Mouse (Mus musculus) gastrocnemius, adult 2 months (tissue): ENCODE results near the gene Kazn. TPM values are rescaled to one million over a fixed set of nuclear protein-coding genes. Genes with fewer than 3 reads are reported as not detected.

Experiments used
- DNase-seq: peaks from one replicate; pipeline ENCODE4 v3.0.0; 2022
- H3K27ac ChIP-seq: fragments of 200-600 bp; 2 replicates; pipeline ENCODE4 v1.8.1; 2022; ENCODE audit warnings: mild to moderate bottlenecking
- H3K4me3 ChIP-seq: fragments of 200-600 bp; 2 replicates; pipeline ENCODE4 v1.8.1; 2022; ENCODE audit warnings: mild to moderate bottlenecking, moderate library complexity
- CTCF ChIP-seq: fragments of 200-600 bp; IDR thresholded peaks from 2 replicates; pipeline ENCODE4 v1.8.1; 2022; ENCODE audit warnings: antibody characterized with exemption, mild to moderate bottlenecking, moderate library complexity
- intact Hi-C: fragments of 180-260 bp; cut with DNase I; formaldehyde crosslinking; loops from one replicate; pipeline ENCODE4 v1.15.1; 2025
- total RNA-seq, 2 experiments: library from RNA; stranded (reverse); gene quantifications; 2 replicates each; pipeline ENCODE4 v1.2.3; 2021

Gene Kazn
- total RNA-seq, 2 experiments from 2014 or later, result 1.5 to 2.3 TPM

DNA sequence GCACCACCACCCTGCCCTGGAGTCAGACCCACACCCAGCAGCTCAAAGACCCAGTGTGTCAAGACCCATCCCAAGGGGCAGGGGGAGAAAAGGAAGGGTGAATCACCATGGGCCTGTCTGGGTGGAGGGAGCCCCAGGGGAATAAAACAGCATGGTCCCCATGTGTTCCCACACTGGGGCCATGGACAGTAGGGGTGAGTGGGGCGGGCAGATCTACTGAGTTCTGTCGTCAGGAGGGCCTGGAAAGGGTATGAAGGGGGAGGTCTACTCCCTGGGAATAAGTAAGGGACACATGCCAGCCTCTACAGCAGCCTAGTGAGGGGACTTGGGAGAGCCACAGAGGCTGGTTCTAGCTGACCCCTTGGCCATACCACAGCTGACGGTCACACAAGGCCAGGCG is 57.6 kb downstream of the Kazn start:
- Histone ChIP-seq H3K27ac (no peak overlapping the region), H3K4me3 (no peak overlapping the region)
- TF ChIP-seq CTCF, result no peak
- intact Hi-C loops, result no loop called here
- no peak for DNase-seq

GRCm38 (mm10) chr4:142180874-142181273 is 58.3 kb downstream of the Kazn start:
- no peak for TF ChIP-seq CTCF
- no peak overlapping the region for H3K4me3 ChIP-seq
- no peak for DNase-seq
- H3K27ac ChIP-seq, result peak overlapping the region; percentile 80
- intact Hi-C loops, result no loop called here

DNA sequence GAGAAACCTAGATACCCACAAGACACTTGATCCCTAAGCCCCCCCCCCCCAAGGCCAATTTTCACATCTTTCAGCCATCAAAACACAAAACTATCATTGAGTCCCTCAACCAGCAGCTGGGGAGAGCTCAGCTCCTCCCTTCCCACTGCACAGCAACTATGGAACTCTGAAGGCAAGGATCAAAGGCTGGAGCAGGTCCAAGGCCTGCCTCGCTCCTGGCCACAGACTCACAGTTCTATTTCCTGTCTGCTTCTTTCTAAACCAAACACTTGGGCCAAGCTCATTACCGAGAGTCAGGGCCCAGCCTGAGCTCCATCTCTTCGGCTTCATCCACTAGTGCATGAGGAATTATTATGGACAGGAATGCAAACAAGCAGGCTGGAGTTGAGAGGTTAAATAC is 58.9 kb downstream of the Kazn start:
- peak; percentile 75 for DNase-seq
- peak overlapping the region; percentile 80 for H3K27ac ChIP-seq
- intact Hi-C loops, result no loop called here
- no peak for TF ChIP-seq CTCF
- H3K4me3 ChIP-seq, result no peak overlapping the region

GRCm38 (mm10) chr4:142179531-142179930 is 59.7 kb downstream of the Kazn start:
- TF ChIP-seq CTCF, result no peak
- Histone ChIP-seq H3K27ac (peak overlapping the region; percentile 80), H3K4me3 (peak overlapping the region; percentile 33)
- DNase-seq, result peak; percentile 73
- intact Hi-C loops, result no loop called here

- Histone ChIP-seq H3K4me3 (no peak overlapping the region), H3K27ac (no peak overlapping the region)
- intact Hi-C loops, result no loop called here
- no peak for TF ChIP-seq CTCF
- DNase-seq, result no peak
Measured at GRCm38 (mm10) chr4:142176732-142177131, 62.5 kb downstream of the Kazn start.

DNA sequence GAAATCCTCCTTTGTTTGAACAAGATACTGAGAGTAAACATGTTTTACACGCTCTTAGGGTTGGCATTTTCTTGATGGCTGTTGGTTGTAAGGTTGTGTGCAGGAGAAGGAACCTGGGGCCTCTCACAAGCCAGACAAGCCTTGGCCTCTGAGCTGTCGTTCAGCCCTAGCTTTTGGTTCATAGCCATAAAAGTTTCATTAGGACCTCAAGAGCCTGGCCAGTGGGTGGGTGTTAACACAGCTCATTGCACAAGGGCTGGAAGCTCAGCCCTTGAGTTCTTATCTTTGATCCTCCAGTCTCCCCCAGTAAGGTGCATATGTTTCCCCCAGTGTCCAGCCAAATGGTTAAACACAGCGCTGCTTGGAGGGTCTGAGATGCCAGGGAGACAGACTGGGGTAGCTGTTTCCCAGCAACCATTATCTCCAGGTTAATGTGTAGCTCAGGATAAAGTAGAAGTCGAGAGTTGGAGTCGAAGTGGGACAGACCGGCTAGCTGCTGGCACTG is 65.2 kb downstream of the Kazn start:
- no peak for TF ChIP-seq CTCF
- intact Hi-C loops, result no loop called here
- Histone ChIP-seq H3K27ac (peak overlapping the region; percentile 65; the same call in 1 of the 2 replicates), H3K4me3 (no peak overlapping the region)
- DNase-seq, result no peak

DNA sequence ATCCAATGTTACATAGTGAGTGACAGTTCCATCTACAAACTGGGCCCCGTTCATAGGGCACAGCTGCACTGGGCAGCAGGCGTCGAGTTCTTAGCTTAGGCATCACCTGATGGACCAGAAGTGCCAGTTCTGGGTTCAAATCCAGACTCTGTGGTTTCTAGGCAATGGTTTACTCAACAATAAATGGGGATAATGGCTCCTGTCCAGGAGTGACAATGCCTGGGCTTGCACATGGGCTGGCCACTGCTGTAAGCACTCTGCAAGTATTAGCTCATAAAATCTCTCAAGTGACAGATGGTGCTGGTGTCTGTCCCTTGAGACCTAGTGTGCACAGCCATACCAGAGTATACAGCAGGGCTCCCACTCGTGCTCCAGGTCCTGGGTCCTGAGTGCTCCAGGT is 66.3 kb downstream of the Kazn start:
- intact Hi-C loops, result no loop called here
- no peak overlapping the region for H3K4me3 ChIP-seq
- DNase-seq, result no peak
- TF ChIP-seq CTCF, result no peak
- H3K27ac ChIP-seq, result peak overlapping the region; percentile 65

- intact Hi-C loops, result no loop called here
- no peak for TF ChIP-seq CTCF
- Histone ChIP-seq H3K4me3 (peak overlapping the region; percentile 40; the same call in 1 of the 2 replicates), H3K27ac (peak overlapping the region; percentile 65)
- DNase-seq, result no peak
Measured at GRCm38 (mm10) chr4:142171788-142172497, 67.3 kb downstream of the Kazn start.

GRCm38 (mm10) chr4:142170882-142171768 is 68.1 kb downstream of the Kazn start:
- intact Hi-C loops, result no loop called here
- no peak for TF ChIP-seq CTCF
- Histone ChIP-seq H3K4me3 (peak overlapping the region; percentile 40), H3K27ac (peak overlapping the region; percentile 65)
- peak; percentile 75 for DNase-seq

GRCm38 (mm10) chr4:142169636-142170035 is 69.6 kb downstream of the Kazn start:
- Histone ChIP-seq H3K4me3 (no peak overlapping the region), H3K27ac (no peak overlapping the region)
- intact Hi-C loops, result no loop called here
- no peak for TF ChIP-seq CTCF
- no peak for DNase-seq

GRCm38 (mm10) chr4:142168352-142168751 is 70.8 kb downstream of the Kazn start:
- intact Hi-C loops, result no loop called here
- Histone ChIP-seq H3K4me3 (no peak overlapping the region), H3K27ac (0 out of 2 replicates have a peak overlapping the region, but pooled peaks have one; percentile 10)
- no peak for DNase-seq
- no peak for TF ChIP-seq CTCF

DNA sequence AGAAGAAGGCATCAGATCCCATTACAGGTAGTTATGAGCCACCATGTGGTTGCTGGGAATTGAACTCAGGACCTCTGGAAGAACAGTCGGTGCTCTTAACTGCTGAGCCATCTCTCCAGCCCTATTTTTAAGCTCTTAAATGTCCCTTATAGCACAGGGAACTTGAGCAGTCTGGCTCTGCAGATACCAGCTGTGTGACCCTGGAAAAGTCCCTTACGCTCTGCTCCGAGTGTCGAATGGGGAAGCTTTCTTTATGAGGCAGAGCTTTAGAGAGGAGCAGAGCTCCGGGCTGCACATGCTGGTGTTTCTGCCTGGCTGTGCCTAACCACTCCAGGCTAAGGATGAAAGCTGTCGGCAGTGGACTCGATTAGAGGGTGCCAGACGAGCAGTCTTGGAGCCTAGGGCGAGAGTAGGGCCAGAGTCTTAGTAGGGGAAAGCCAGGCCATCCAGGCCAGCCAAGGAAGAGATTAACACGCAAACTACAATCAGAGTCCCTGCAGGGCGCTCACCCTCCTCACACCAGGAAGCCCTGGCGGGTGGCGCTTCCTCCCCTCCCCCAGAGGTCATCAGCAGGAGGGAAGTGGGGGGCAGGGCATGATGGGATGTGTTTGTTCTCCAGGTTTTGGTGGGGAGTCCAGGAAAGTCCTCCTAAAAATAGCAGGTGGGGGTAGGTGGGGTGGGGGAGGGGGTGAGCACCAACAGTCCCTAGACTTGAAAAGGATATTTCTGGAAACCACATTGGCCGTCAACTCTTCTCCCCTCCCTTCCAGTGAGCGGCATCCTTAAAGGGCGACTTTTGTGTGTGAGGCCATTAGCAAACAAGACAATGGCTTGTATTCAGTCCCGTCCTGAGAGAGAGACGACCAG is 73.1 kb downstream of the Kazn start:
- no peak for TF ChIP-seq CTCF
- peak overlapping the region; percentile 30 for H3K4me3 ChIP-seq
- DNase-seq, result peak; percentile 68
- H3K27ac ChIP-seq, result peak overlapping the region; percentile 85
- intact Hi-C loops, result no loop called here
